Mouse (Mus musculus): ENCODE measurements around the gene Hhex. TPM values are rescaled to one million over a fixed set of nuclear protein-coding genes. Genes with fewer than 3 reads are reported as not detected.

The Hhex gene
- polyA plus RNA-seq, 1 experiment: 0.74 TPM

GRCm38 (mm10) chr19:37455961-37456360, 21.4 kb downstream of the Hhex start:
- Histone ChIP-seq H3K79me2 (ENCODE audit: control insufficient read depth, insufficient read depth) (no peaks in the 10 kb centered on the region), H3K79me3 (ENCODE audit: low read depth) (no peaks in the 10 kb centered on the region), H3K4me3 (ENCODE audit: insufficient read depth, poor library complexity, severe bottlenecking) (no peak overlapping the region), H3K27me3 (ENCODE audit: control insufficient read depth, insufficient read depth, insufficient read length) (no peaks in the 10 kb centered on the region), H3ac (ENCODE audit: control insufficient read depth, insufficient read length, low read depth) (no peak overlapping the region), H3K36me3 (ENCODE audit: control insufficient read depth, insufficient read depth) (no peaks in the 10 kb centered on the region)
- TF ChIP-seq CEBPB (IDR thresholded peaks at IDR 0.05; ENCODE audit: low read depth) (no peak), CTCF (IDR thresholded peaks at IDR 0.05; ENCODE audit: control insufficient read depth, insufficient read depth, insufficient read length) (no peak), MYOG (IDR thresholded peaks at IDR 0.05; ENCODE audit: control insufficient read depth, extremely low read depth, insufficient read length) (no peak), FOSL1 (IDR thresholded peaks at IDR 0.05; ENCODE audit: insufficient read depth, low read length, poor library complexity, severe bottlenecking) (no peak), MAX (IDR thresholded peaks at IDR 0.05) (no peak), MYOD1 (IDR thresholded peaks at IDR 0.05; ENCODE audit: control insufficient read depth, insufficient read length, low read depth) (no peak), USF1 (IDR thresholded peaks at IDR 0.05; ENCODE audit: low read depth) (no peak)

- Histone ChIP-seq H3K4me3 (ENCODE audit: insufficient read depth, poor library complexity, severe bottlenecking) (no peak overlapping the region), H3K36me3 (ENCODE audit: control insufficient read depth, insufficient read depth) (no peaks in the 10 kb centered on the region), H3K79me2 (ENCODE audit: control insufficient read depth, insufficient read depth) (no peaks in the 10 kb centered on the region), H3K79me3 (ENCODE audit: low read depth) (no peaks in the 10 kb centered on the region), H3K27me3 (ENCODE audit: control insufficient read depth, insufficient read depth, insufficient read length) (no peaks in the 10 kb centered on the region), H3ac (ENCODE audit: control insufficient read depth, insufficient read length, low read depth) (no peak overlapping the region)
- TF ChIP-seq USF1 (IDR thresholded peaks at IDR 0.05; ENCODE audit: low read depth) (no peak), CEBPB (IDR thresholded peaks at IDR 0.05; ENCODE audit: low read depth) (no peak), MYOD1 (IDR thresholded peaks at IDR 0.05; ENCODE audit: control insufficient read depth, insufficient read length, low read depth) (no peak), MYOG (IDR thresholded peaks at IDR 0.05; ENCODE audit: control insufficient read depth, extremely low read depth, insufficient read length) (no peak), FOSL1 (IDR thresholded peaks at IDR 0.05; ENCODE audit: insufficient read depth, low read length, poor library complexity, severe bottlenecking) (no peak), CTCF (IDR thresholded peaks at IDR 0.05; ENCODE audit: control insufficient read depth, insufficient read depth, insufficient read length) (no peak), MAX (IDR thresholded peaks at IDR 0.05) (no peak)
Observed at GRCm38 (mm10) chr19:37458013-37458412, 23.4 kb downstream of the Hhex start.

GRCm38 (mm10) chr19:37466403-37466802, 31.8 kb downstream of the Hhex start:
- Histone ChIP-seq H3K79me2 (ENCODE audit: control insufficient read depth, insufficient read depth) (no peaks in the 10 kb centered on the region), H3K36me3 (ENCODE audit: control insufficient read depth, insufficient read depth) (no peaks in the 10 kb centered on the region), H3K79me3 (ENCODE audit: low read depth) (no peaks in the 10 kb centered on the region), H3K27me3 (ENCODE audit: control insufficient read depth, insufficient read depth, insufficient read length) (no peaks in the 10 kb centered on the region), H3K4me3 (ENCODE audit: insufficient read depth, poor library complexity, severe bottlenecking) (no peak overlapping the region), H3ac (ENCODE audit: control insufficient read depth, insufficient read length, low read depth) (no peak overlapping the region)
- TF ChIP-seq MYOD1 (IDR thresholded peaks at IDR 0.05; ENCODE audit: control insufficient read depth, insufficient read length, low read depth) (no peak), CEBPB (IDR thresholded peaks at IDR 0.05; ENCODE audit: low read depth) (no peak), CTCF (IDR thresholded peaks at IDR 0.05; ENCODE audit: control insufficient read depth, insufficient read depth, insufficient read length) (no peak), MYOG (IDR thresholded peaks at IDR 0.05; ENCODE audit: control insufficient read depth, extremely low read depth, insufficient read length) (no peak), USF1 (IDR thresholded peaks at IDR 0.05; ENCODE audit: low read depth) (no peak), MAX (IDR thresholded peaks at IDR 0.05) (no peak), FOSL1 (IDR thresholded peaks at IDR 0.05; ENCODE audit: insufficient read depth, low read length, poor library complexity, severe bottlenecking) (no peak)

GRCm38 (mm10) chr19:37466978-37467377, 32.4 kb downstream of the Hhex start:
- Histone ChIP-seq H3K4me3 (ENCODE audit: insufficient read depth, poor library complexity, severe bottlenecking) (no peak overlapping the region), H3K27me3 (ENCODE audit: control insufficient read depth, insufficient read depth, insufficient read length) (no peaks in the 10 kb centered on the region), H3K79me3 (ENCODE audit: low read depth) (no peaks in the 10 kb centered on the region), H3K79me2 (ENCODE audit: control insufficient read depth, insufficient read depth) (no peaks in the 10 kb centered on the region), H3K36me3 (ENCODE audit: control insufficient read depth, insufficient read depth) (no peaks in the 10 kb centered on the region), H3ac (ENCODE audit: control insufficient read depth, insufficient read length, low read depth) (no peak overlapping the region)
- TF ChIP-seq USF1 (IDR thresholded peaks at IDR 0.05; ENCODE audit: low read depth) (no peak), MYOD1 (IDR thresholded peaks at IDR 0.05; ENCODE audit: control insufficient read depth, insufficient read length, low read depth) (no peak), CEBPB (IDR thresholded peaks at IDR 0.05; ENCODE audit: low read depth) (no peak), FOSL1 (IDR thresholded peaks at IDR 0.05; ENCODE audit: insufficient read depth, low read length, poor library complexity, severe bottlenecking) (no peak), MYOG (IDR thresholded peaks at IDR 0.05; ENCODE audit: control insufficient read depth, extremely low read depth, insufficient read length) (no peak), CTCF (IDR thresholded peaks at IDR 0.05; ENCODE audit: control insufficient read depth, insufficient read depth, insufficient read length) (no peak), MAX (IDR thresholded peaks at IDR 0.05) (no peak)

- Histone ChIP-seq H3K79me3 (ENCODE audit: low read depth) (no peaks in the 10 kb centered on the region), H3ac (ENCODE audit: control insufficient read depth, insufficient read length, low read depth) (no peak overlapping the region), H3K36me3 (ENCODE audit: control insufficient read depth, insufficient read depth) (no peaks in the 10 kb centered on the region), H3K27me3 (ENCODE audit: control insufficient read depth, insufficient read depth, insufficient read length) (no peaks in the 10 kb centered on the region), H3K4me3 (ENCODE audit: insufficient read depth, poor library complexity, severe bottlenecking) (no peak overlapping the region), H3K79me2 (ENCODE audit: control insufficient read depth, insufficient read depth) (no peaks in the 10 kb centered on the region)
- TF ChIP-seq FOSL1 (IDR thresholded peaks at IDR 0.05; ENCODE audit: insufficient read depth, low read length, poor library complexity, severe bottlenecking) (no peak), MYOG (IDR thresholded peaks at IDR 0.05; ENCODE audit: control insufficient read depth, extremely low read depth, insufficient read length) (no peak), USF1 (IDR thresholded peaks at IDR 0.05; ENCODE audit: low read depth) (no peak), CEBPB (IDR thresholded peaks at IDR 0.05; ENCODE audit: low read depth) (no peak), MAX (IDR thresholded peaks at IDR 0.05) (no peak), MYOD1 (IDR thresholded peaks at IDR 0.05; ENCODE audit: control insufficient read depth, insufficient read length, low read depth) (no peak), CTCF (IDR thresholded peaks at IDR 0.05; ENCODE audit: control insufficient read depth, insufficient read depth, insufficient read length) (no peak)
Observed at GRCm38 (mm10) chr19:37468841-37469566, 34.4 kb downstream of the Hhex start.
